Mouse (Mus musculus) heart, embryonic 14.5 days (tissue): Measurements from ENCODE around the gene P2rx5. TPM values are rescaled to one million over a fixed set of nuclear protein-coding genes. Genes with fewer than 3 reads are reported as not detected.

Experiments used
- ATAC-seq: fragments of 200-750 bp; cut with Nextera tagmentation; 2 replicates; pipeline ENCODE4 v1.8.0; 2017; ENCODE audit warnings: low read depth, moderate TSS enrichment; ENCODE audit not compliant: insufficient number of reproducible peaks, insufficient read depth, low FRiP score
- H3K27ac ChIP-seq, 2 experiments: fragments of 200-500 bp in 1 of 2; fragments of 300-500 bp in 1 of 2; sonication (generic) in 1 of 2; replicated peaks in 1 of 2; 2 replicates each; pipeline ENCODE4 v1.5.1; 2012 to 2014; ENCODE audit warnings: low read depth in 2 of 2, low read length in 2 of 2, control low read depth in 1 of 2, mild to moderate bottlenecking in 1 of 2, mixed read lengths in 1 of 2; ENCODE audit not compliant: control insufficient read depth in 1 of 2, insufficient read depth in 1 of 2
- H3K27me3 ChIP-seq: fragments of 300-500 bp; sonication (generic); 2 replicates; pipeline ENCODE4 v1.6.1; 2014; ENCODE audit warnings: mild to moderate bottlenecking, low read length, control low read depth; ENCODE audit not compliant: control insufficient read depth, insufficient read depth
- H3K36me3 ChIP-seq: fragments of 300-500 bp; sonication (generic); 2 replicates; pipeline ENCODE4 v1.6.1; 2014; ENCODE audit warnings: mild to moderate bottlenecking, control low read depth, low read length, mixed read lengths; ENCODE audit not compliant: control insufficient read depth, insufficient read depth
- H3K4me1 ChIP-seq, 2 experiments: fragments of 200-500 bp in 1 of 2; fragments of 300-500 bp in 1 of 2; sonication (generic) in 1 of 2; 2 replicates each; pipeline ENCODE4 v1.6.1; 2012 to 2014; ENCODE audit warnings: low read length in 2 of 2, control low read depth in 1 of 2, mixed read lengths in 1 of 2; ENCODE audit not compliant: control insufficient read depth in 2 of 2, insufficient read depth in 2 of 2
- H3K4me2 ChIP-seq: fragments of 300-500 bp; sonication (generic); 2 replicates; pipeline ENCODE4 v1.6.1; 2014; ENCODE audit warnings: mild to moderate bottlenecking, low read length
- H3K4me3 ChIP-seq, 2 experiments: fragments of 200-500 bp in 1 of 2; fragments of 300-500 bp in 1 of 2; sonication (generic) in 1 of 2; 2 replicates each; pipeline ENCODE4 v1.5.1; 2012 to 2014; ENCODE audit warnings: low read length in 2 of 2, mild to moderate bottlenecking in 2 of 2, control low read depth in 1 of 2, low read depth in 1 of 2, moderate library complexity in 1 of 2; ENCODE audit not compliant: control insufficient read depth in 1 of 2, insufficient read depth in 1 of 2
- H3K9ac ChIP-seq: fragments of 300-500 bp; sonication (generic); 2 replicates; pipeline ENCODE4 v1.6.1; 2014; ENCODE audit warnings: mild to moderate bottlenecking, low read length
- H3K9me3 ChIP-seq: fragments of 300-500 bp; sonication (generic); 2 replicates; pipeline ENCODE4 v1.6.1; 2016; ENCODE audit warnings: low read length, control low read depth; ENCODE audit not compliant: control insufficient read depth
- WGBS: fragments of 180-500 bp; shearing (Covaris S2); extraction: QIAGEN DNeasy Blood & Tissue Kit; methylation state at CpG from one replicate; pipeline ENCODE4 v1.1.7; 2014; 5-methylcytosine and 5-hydroxymethylcytosine counted together
- polyA plus RNA-seq: library from polyadenylated mRNA; unstranded; fragments of >200 nt; fragmentation: Nextera tagmentation; extraction: Ambion mirVana; gene quantifications from 2 replicates; pipeline ENCODE4 v1.2.1, GENCODE M21; 2014

Gene P2rx5
- polyA plus RNA-seq, 1 experiment from 2014 or later: 1.3 TPM

DNA sequence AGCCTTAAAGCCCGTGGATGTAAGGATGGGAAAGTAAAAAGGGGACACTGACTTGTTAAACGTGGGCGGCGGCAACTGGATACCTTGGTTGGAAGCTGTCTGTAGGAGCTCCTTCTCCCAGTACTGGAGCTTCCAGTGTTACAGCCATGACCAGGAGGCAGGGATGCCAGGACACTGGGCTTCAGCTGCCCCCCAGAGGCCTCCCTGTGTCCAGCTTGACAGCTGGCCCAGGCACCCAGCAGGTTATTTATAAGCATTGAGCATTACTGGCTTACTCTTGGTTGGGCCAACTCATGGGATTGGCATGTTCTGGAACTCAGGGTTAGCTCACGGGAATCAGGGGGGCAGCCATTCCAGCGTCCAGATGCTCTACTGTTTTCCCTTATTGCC lies 585 bp downstream of the P2rx5 start:
- peak; percentile 58 for ATAC-seq
- Histone ChIP-seq H3K9ac (peak overlapping the region; percentile 76), H3K4me2 (peak overlapping the region; percentile 94), H3K36me3 (no peaks in the 10 kb centered on the region), H3K4me1 (peaks cover 3 to 17% of the 10 kb centered on the region in 2 experiments), H3K9me3 (no peaks in the 10 kb centered on the region), H3K4me3 (peak overlapping the region; percentile 43 to 55), H3K27me3 (peaks cover 16% of the 10 kb centered on the region), H3K27ac (peak overlapping the region; percentile 11 to 67; a peak in 3 of 4 replicates)
- 9% methylated on average over 6 of the region's 6 CpGs for WGBS

- H3K27ac ChIP-seq: peak overlapping the region in 1 of 2 experiments; percentile 50; a peak in 1 of 4 replicates
- WGBS: 70% methylated on average over 4 of the region's 4 CpGs
- ATAC-seq: no peak
- H3K27me3 ChIP-seq: peaks cover 16% of the 10 kb centered on the region
- peaks cover 3 to 17% of the 10 kb centered on the region in 2 experiments for H3K4me1 ChIP-seq
- H3K9ac ChIP-seq: no peak overlapping the region
- H3K36me3 ChIP-seq: no peaks in the 10 kb centered on the region
- no peak overlapping the region for H3K4me3 ChIP-seq
- peak overlapping the region; percentile 94; the same call in 1 of the 2 replicates for H3K4me2 ChIP-seq
- no peaks in the 10 kb centered on the region for H3K9me3 ChIP-seq
Observed at GRCm38 (mm10) chr11:73161616-73162015, 1.4 kb downstream of the P2rx5 start.

DNA sequence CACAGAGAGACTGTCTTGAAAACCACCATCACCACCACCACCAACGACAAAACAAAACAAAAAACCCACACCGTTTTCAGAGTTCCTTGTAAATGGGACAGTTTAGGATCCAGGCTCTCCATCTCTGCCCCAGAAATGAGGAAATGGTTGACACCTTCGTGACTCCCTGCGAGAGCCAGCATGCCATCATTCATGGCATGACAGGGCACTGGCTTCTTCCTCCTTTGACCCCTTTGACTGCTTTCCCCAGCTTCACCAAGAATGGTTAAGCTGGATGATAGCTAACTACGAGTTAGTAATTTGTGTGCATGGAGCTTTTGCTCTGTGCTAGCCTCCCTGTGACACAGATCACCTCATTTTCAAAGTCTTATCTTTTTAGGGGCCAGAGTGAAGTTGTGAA lies 2.1 kb downstream of the P2rx5 start:
- H3K4me2 ChIP-seq: no peak overlapping the region
- peaks cover 16% of the 10 kb centered on the region for H3K27me3 ChIP-seq
- H3K9me3 ChIP-seq: no peaks in the 10 kb centered on the region
- peaks cover 3 to 20% of the 10 kb centered on the region in 2 experiments for H3K4me1 ChIP-seq
- H3K4me3 ChIP-seq: no peak overlapping the region
- H3K9ac ChIP-seq: no peak overlapping the region
- no peak overlapping the region for H3K27ac ChIP-seq
- ATAC-seq: no peak
- WGBS: 77% methylated on average over 5 of the region's 5 CpGs
- H3K36me3 ChIP-seq: no peaks in the 10 kb centered on the region

DNA sequence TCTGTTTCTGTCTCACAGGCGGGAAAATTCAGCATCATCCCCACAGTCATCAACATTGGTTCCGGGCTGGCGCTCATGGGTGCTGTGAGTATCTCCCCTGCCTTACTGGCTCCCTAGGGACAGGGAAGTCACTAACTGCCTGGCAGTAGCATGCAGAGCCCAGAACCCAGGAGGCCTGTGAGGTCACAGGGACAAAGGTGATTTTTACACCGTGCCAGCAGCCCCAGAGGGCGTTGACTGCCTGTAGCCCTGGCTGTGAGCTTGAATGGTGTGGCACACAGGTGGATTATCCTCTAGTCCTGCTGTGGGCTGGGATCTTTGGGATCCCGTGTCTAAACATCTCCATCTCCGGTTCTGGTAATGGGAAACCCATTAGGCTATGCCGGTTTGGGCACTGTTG lies 7.8 kb downstream of the P2rx5 start:
- no peak for ATAC-seq
- Histone ChIP-seq H3K27me3 (no peaks in the 10 kb centered on the region), H3K4me2 (no peak overlapping the region), H3K27ac (no peak overlapping the region), H3K4me3 (no peak overlapping the region), H3K9ac (no peak overlapping the region), H3K4me1 (peaks cover 10 to 17% of the 10 kb centered on the region in 2 experiments; a peak in 3 of 4 replicates), H3K36me3 (peaks cover 13% of the 10 kb centered on the region; the same call in 1 of the 2 replicates), H3K9me3 (no peaks in the 10 kb centered on the region)
- WGBS: 76% methylated on average over 8 of the region's 8 CpGs

- Histone ChIP-seq H3K27me3 (no peaks in the 10 kb centered on the region), H3K27ac (no peak overlapping the region), H3K36me3 (peaks cover 16% of the 10 kb centered on the region), H3K4me3 (no peak overlapping the region), H3K4me1 (peaks cover 10 to 17% of the 10 kb centered on the region in 2 experiments; a peak in 3 of 4 replicates), H3K4me2 (no peak overlapping the region), H3K9me3 (no peaks in the 10 kb centered on the region), H3K9ac (no peak overlapping the region)
- ATAC-seq: no peak
- 68% methylated on average over 6 of the region's 6 CpGs for WGBS
Observed at GRCm38 (mm10) chr11:73168576-73168975, 8.4 kb downstream of the P2rx5 start.

- Histone ChIP-seq H3K27me3 (no peaks in the 10 kb centered on the region), H3K27ac (no peak overlapping the region), H3K9ac (no peak overlapping the region), H3K4me2 (no peak overlapping the region), H3K4me1 (peaks cover 10 to 17% of the 10 kb centered on the region in 2 experiments; a peak in 3 of 4 replicates), H3K36me3 (peaks cover 22% of the 10 kb centered on the region), H3K4me3 (no peak overlapping the region), H3K9me3 (no peaks in the 10 kb centered on the region)
- 33% methylated on average over 4 of the region's 4 CpGs for WGBS
- no peak for ATAC-seq
Observed at GRCm38 (mm10) chr11:73169231-73169630, 9.0 kb downstream of the P2rx5 start.

- peaks cover 12 to 30% of the 10 kb centered on the region in 2 experiments; a peak in 3 of 4 replicates for H3K4me1 ChIP-seq
- no peaks in the 10 kb centered on the region for H3K27me3 ChIP-seq
- H3K36me3 ChIP-seq: peaks cover 34% of the 10 kb centered on the region
- peak overlapping the region in 1 of 2 experiments; percentile 55; a peak in 2 of 4 replicates for H3K27ac ChIP-seq
- no peak overlapping the region for H3K4me2 ChIP-seq
- 34% methylated on average over 5 of the region's 5 CpGs for WGBS
- no peak overlapping the region for H3K4me3 ChIP-seq
- no peak for ATAC-seq
- H3K9me3 ChIP-seq: no peaks in the 10 kb centered on the region
- H3K9ac ChIP-seq: peak overlapping the region; percentile 30
Observed at GRCm38 (mm10) chr11:73172186-73172585, 12.0 kb downstream of the P2rx5 start.

- Histone ChIP-seq H3K27me3 (no peaks in the 10 kb centered on the region), H3K4me2 (peak overlapping the region; percentile 81), H3K4me1 (peaks cover 20 to 40% of the 10 kb centered on the region in 2 experiments), H3K9me3 (no peaks in the 10 kb centered on the region), H3K9ac (peak overlapping the region; percentile 95), H3K27ac (no peak overlapping the region), H3K4me3 (peak overlapping the region; percentile 65 to 99; a peak in 3 of 4 replicates), H3K36me3 (peaks cover 48% of the 10 kb centered on the region)
- no peak for ATAC-seq
- 44% methylated on average over 8 of the region's 8 CpGs for WGBS
Observed at GRCm38 (mm10) chr11:73175612-73176011, 15.4 kb downstream of the P2rx5 start.
